Mouse (Mus musculus) liver, embryonic 15.5 days (tissue): Measurements from ENCODE around the gene Ccl5. TPM values are rescaled to one million over a fixed set of nuclear protein-coding genes. Genes with fewer than 3 reads are reported as not detected.

Source experiments
- ATAC-seq: fragments of 200-750 bp; cut with Nextera tagmentation; 2 replicates; pipeline ENCODE4 v1.8.0; 2017; ENCODE audit warnings: moderate number of reproducible peaks, mild to moderate bottlenecking, moderate library complexity; ENCODE audit not compliant: insufficient read depth
- H3K27ac ChIP-seq: fragments of 300-500 bp; sonication (generic); replicated peaks from 2 replicates; pipeline ENCODE4 v1.5.1; 2015; ENCODE audit warnings: mild to moderate bottlenecking, inconsistent platforms
- H3K27me3 ChIP-seq: fragments of 300-500 bp; sonication (generic); 2 replicates; pipeline ENCODE4 v1.6.1; 2015; ENCODE audit warnings: mild to moderate bottlenecking, inconsistent platforms
- H3K36me3 ChIP-seq: fragments of 300-500 bp; sonication (generic); replicated peaks from 2 replicates; pipeline ENCODE4 v1.6.1; 2015; ENCODE audit warnings: moderate library complexity, mild to moderate bottlenecking, inconsistent platforms
- H3K4me1 ChIP-seq: fragments of 300-500 bp; sonication (generic); replicated peaks from 2 replicates; pipeline ENCODE4 v1.6.1; 2015; ENCODE audit warnings: inconsistent platforms
- H3K4me2 ChIP-seq: fragments of 300-500 bp; sonication (generic); 2 replicates; pipeline ENCODE4 v1.6.1; 2015; ENCODE audit warnings: moderate library complexity, mild to moderate bottlenecking, inconsistent platforms
- H3K4me3 ChIP-seq: fragments of 300-500 bp; sonication (generic); replicated peaks from 2 replicates; pipeline ENCODE4 v1.5.1; 2015; ENCODE audit warnings: mild to moderate bottlenecking, inconsistent platforms
- H3K9ac ChIP-seq: fragments of 300-500 bp; sonication (generic); 2 replicates; pipeline ENCODE4 v1.6.1; 2015; ENCODE audit warnings: moderate library complexity, mild to moderate bottlenecking, inconsistent platforms
- H3K9me3 ChIP-seq: fragments of 300-500 bp; sonication (generic); replicated peaks from 2 replicates; pipeline ENCODE4 v1.6.1; 2016; ENCODE audit warnings: inconsistent platforms
- WGBS: fragments of 180-500 bp; shearing (Covaris S2); methylation state at CpG from one replicate; pipeline ENCODE4 v1.1.7; 2015; ENCODE audit warnings: mixed read lengths; ENCODE audit not compliant: insufficient replicate concordance; 5-methylcytosine and 5-hydroxymethylcytosine counted together
- polyA plus RNA-seq: library from polyadenylated mRNA; unstranded; fragments of >200 nt; fragmentation: Nextera tagmentation; extraction: Ambion mirVana; gene quantifications from 2 replicates; pipeline ENCODE4 v1.2.1, GENCODE M21; 2015

The Ccl5 gene
- 0.53 and 0.93 TPM in 2 replicates for polyA plus RNA-seq

GRCm38 (mm10) chr11:83530360-83530759 is at the start of gene Ccl5:
Ccl5 (minus strand) TSS chr11:83530518.
- no peak within 1 kb of the TSS for H3K4me3 ChIP-seq
- no peaks in the 10 kb centered on the region for H3K36me3 ChIP-seq
- H3K9ac ChIP-seq: no peak within 1 kb of the TSS
- H3K4me2 ChIP-seq: no peak within 1 kb of the TSS
- WGBS: 73% methylated on average over 5 of the region's 5 CpGs
- no peak for ATAC-seq
- no peak within 1 kb of the TSS for H3K27ac ChIP-seq
- no peaks in the 10 kb centered on the region for H3K9me3 ChIP-seq
- no peaks in the 10 kb centered on the region; the same call in 1 of the 2 replicates for H3K4me1 ChIP-seq
- H3K27me3 ChIP-seq: no peaks in the 10 kb centered on the region; the same call in 1 of the 2 replicates

GRCm38 (mm10) chr11:83578999-83579398 is 48.7 kb upstream of the Ccl5 start:
- Histone ChIP-seq H3K27ac (no peak overlapping the region), H3K9me3 (no peaks in the 10 kb centered on the region), H3K9ac (no peak overlapping the region), H3K4me2 (no peak overlapping the region), H3K4me3 (no peak overlapping the region), H3K4me1 (peaks cover 9% of the 10 kb centered on the region; the same call in 1 of the 2 replicates), H3K36me3 (0 out of 2 replicates have a peak, but pooled peaks cover 5% of the 10 kb centered on the region), H3K27me3 (no peaks in the 10 kb centered on the region)
- 37% methylated on average over 3 of the region's 3 CpGs for WGBS
- no peak for ATAC-seq

- no peak within 1 kb of the TSS for H3K9ac ChIP-seq
- H3K36me3 ChIP-seq: 0 out of 2 replicates have a peak, but pooled peaks cover 5% of the 10 kb centered on the region
- H3K4me1 ChIP-seq: peaks cover 9% of the 10 kb centered on the region; the same call in 1 of the 2 replicates
- no peaks in the 10 kb centered on the region for H3K9me3 ChIP-seq
- ATAC-seq: peak; percentile 67; the same call in 1 of the 2 replicates
- H3K27ac ChIP-seq: peak within 1 kb of the TSS; percentile 29
- H3K4me3 ChIP-seq: peak within 1 kb of the TSS; percentile 17
- WGBS: 33% methylated on average over 2 of the region's 2 CpGs
- no peaks in the 10 kb centered on the region for H3K27me3 ChIP-seq
- H3K4me2 ChIP-seq: peak within 1 kb of the TSS; percentile 21
Observed at GRCm38 (mm10) chr11:83578186-83578760, 48.0 kb upstream of the Ccl5 start, which contains the start of gene Ccl9. Ccl9 (minus strand) TSS chr11:83578636.

- no peak for ATAC-seq
- no peak overlapping the region for H3K27ac ChIP-seq
- no peaks in the 10 kb centered on the region for H3K9me3 ChIP-seq
- no peak overlapping the region for H3K9ac ChIP-seq
- H3K4me3 ChIP-seq: peak overlapping the region; percentile 2; the same call in 1 of the 2 replicates
- H3K36me3 ChIP-seq: 0 out of 2 replicates have a peak, but pooled peaks cover 5% of the 10 kb centered on the region
- H3K4me2 ChIP-seq: peak overlapping the region; percentile 8; the same call in 1 of the 2 replicates
- no peaks in the 10 kb centered on the region for H3K27me3 ChIP-seq
- 31% methylated on average over 4 of the region's 4 CpGs for whole genome bisulfite sequencing
- H3K4me1 ChIP-seq: peaks cover 9% of the 10 kb centered on the region; the same call in 1 of the 2 replicates
Observed at GRCm38 (mm10) chr11:83576927-83577555, 46.7 kb upstream of the Ccl5 start.

DNA sequence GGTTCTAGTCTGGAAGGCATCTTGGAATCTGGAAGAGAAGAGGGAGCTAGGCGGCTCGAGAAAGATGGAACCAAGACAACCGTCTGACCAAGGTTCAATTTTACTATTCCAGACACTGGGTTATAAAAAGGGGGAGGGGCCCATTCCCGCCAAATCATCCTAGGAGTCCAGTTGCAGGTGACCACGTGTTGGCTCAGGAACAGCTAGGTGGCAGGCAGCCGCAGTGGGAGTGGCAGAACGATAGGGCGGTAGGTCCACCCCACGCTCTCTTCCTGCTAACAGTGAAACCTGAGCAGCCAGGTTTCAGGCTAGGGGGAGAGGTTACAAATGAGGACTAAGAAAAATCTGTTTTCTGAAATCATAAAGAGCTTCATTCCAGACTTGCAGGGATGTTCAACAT is 42.5 kb upstream of the Ccl5 start:
- Histone ChIP-seq H3K4me1 (peaks cover 13% of the 10 kb centered on the region), H3K4me2 (no peak overlapping the region), H3K4me3 (no peak overlapping the region), H3K36me3 (0 out of 2 replicates have a peak, but pooled peaks cover 5% of the 10 kb centered on the region), H3K9ac (no peak overlapping the region), H3K27ac (no peak overlapping the region), H3K27me3 (no peaks in the 10 kb centered on the region), H3K9me3 (no peaks in the 10 kb centered on the region)
- no peak for ATAC-seq
- whole genome bisulfite sequencing: 52% methylated on average over 9 of the region's 9 CpGs

GRCm38 (mm10) chr11:83572223-83572622 is 41.9 kb upstream of the Ccl5 start:
- no peak for ATAC-seq
- 19% methylated on average over 8 of the region's 8 CpGs for WGBS
- 0 out of 2 replicates have a peak overlapping the region, but pooled peaks have one; percentile 4 for H3K27ac ChIP-seq
- no peaks in the 10 kb centered on the region for H3K9me3 ChIP-seq
- H3K4me1 ChIP-seq: peaks cover 13% of the 10 kb centered on the region
- H3K4me3 ChIP-seq: no peak overlapping the region
- no peaks in the 10 kb centered on the region for H3K27me3 ChIP-seq
- no peak overlapping the region for H3K9ac ChIP-seq
- H3K4me2 ChIP-seq: no peak overlapping the region
- H3K36me3 ChIP-seq: 0 out of 2 replicates have a peak, but pooled peaks cover 5% of the 10 kb centered on the region

GRCm38 (mm10) chr11:83570189-83570588 is 39.9 kb upstream of the Ccl5 start:
- 31% methylated on average over 2 of the region's 2 CpGs for WGBS
- no peak for ATAC-seq

DNA sequence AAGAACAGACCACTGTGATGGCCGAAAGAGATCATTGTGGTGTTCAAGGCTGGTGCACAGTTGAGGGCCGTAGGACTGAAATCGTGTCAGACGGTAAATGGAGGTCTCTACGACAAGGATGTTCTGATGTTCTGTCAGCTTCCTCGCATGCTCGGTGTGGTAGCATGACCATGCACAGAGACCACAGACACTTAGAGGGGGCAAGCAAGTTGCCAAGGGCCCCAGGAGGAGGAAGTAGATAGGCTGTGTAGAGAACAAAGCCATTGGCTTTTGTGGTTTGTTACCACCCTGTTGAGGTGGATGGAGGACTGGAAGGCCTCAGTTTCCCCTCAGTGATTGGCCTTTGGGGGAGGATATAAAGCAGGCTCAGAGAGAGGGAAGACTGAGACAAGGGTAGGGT is 38.9 kb upstream of the Ccl5 start:
- no peak overlapping the region for H3K27ac ChIP-seq

More at GRCm38 (mm10) chr11:83570189-83570588, 39.9 kb upstream of the Ccl5 start:
- H3K36me3 ChIP-seq: no peaks in the 10 kb centered on the region
- no peak overlapping the region for H3K4me3 ChIP-seq
- no peaks in the 10 kb centered on the region for H3K9me3 ChIP-seq
- H3K4me1 ChIP-seq: peaks cover 8% of the 10 kb centered on the region
- peak overlapping the region; percentile 41; the same call in 1 of the 2 replicates for H3K27ac ChIP-seq
- no peaks in the 10 kb centered on the region for H3K27me3 ChIP-seq
- no peak overlapping the region for H3K9ac ChIP-seq
- no peak overlapping the region for H3K4me2 ChIP-seq

DNA sequence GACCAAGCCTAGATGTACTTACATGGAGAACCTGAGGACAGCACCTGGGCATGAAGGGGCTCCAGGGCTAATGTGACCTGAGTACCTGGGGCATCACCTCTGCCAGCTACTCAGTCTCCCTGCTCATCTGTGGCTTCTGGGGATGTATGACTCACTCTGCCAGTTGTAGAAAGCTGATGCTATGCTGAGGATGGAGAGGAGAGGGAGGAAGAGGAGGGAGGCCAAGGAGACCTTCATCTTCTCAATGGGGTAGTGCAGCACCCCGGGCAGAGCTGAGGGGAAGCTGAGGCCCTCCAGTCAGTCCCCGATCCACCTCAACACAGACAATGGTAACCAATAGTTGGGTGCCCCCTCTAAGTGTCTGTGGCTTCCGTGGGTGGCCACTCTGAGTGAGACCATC is 38.5 kb upstream of the Ccl5 start:
- 29% methylated on average over 3 of the region's 3 CpGs for WGBS
- H3K4me1 ChIP-seq: peaks cover 8% of the 10 kb centered on the region
- H3K4me2 ChIP-seq: no peak overlapping the region
- H3K4me3 ChIP-seq: no peak overlapping the region
- H3K27ac ChIP-seq: no peak overlapping the region
- no peaks in the 10 kb centered on the region for H3K36me3 ChIP-seq
- H3K27me3 ChIP-seq: no peaks in the 10 kb centered on the region
- H3K9me3 ChIP-seq: no peaks in the 10 kb centered on the region
- no peak for ATAC-seq
- no peak overlapping the region for H3K9ac ChIP-seq

More for the DNA sequence above, 38.9 kb upstream of the Ccl5 start:
- H3K4me2 ChIP-seq: no peak overlapping the region
- peaks cover 8% of the 10 kb centered on the region for H3K4me1 ChIP-seq
- H3K4me3 ChIP-seq: no peak overlapping the region
- no peaks in the 10 kb centered on the region for H3K27me3 ChIP-seq
- H3K9ac ChIP-seq: no peak overlapping the region
- ATAC-seq: no peak
- no peaks in the 10 kb centered on the region for H3K36me3 ChIP-seq
- H3K9me3 ChIP-seq: no peaks in the 10 kb centered on the region
- 17% methylated on average over 7 of the region's 7 CpGs for WGBS

GRCm38 (mm10) chr11:83568061-83568460 is 37.7 kb upstream of the Ccl5 start:
- Histone ChIP-seq H3K9ac (no peak overlapping the region), H3K4me3 (no peak overlapping the region), H3K4me2 (no peak overlapping the region), H3K36me3 (no peaks in the 10 kb centered on the region), H3K27ac (no peak overlapping the region), H3K4me1 (peaks cover 8% of the 10 kb centered on the region), H3K27me3 (no peaks in the 10 kb centered on the region), H3K9me3 (no peaks in the 10 kb centered on the region)
- no peak for ATAC-seq
- 71% methylated on average over 9 of the region's 9 CpGs for WGBS

DNA sequence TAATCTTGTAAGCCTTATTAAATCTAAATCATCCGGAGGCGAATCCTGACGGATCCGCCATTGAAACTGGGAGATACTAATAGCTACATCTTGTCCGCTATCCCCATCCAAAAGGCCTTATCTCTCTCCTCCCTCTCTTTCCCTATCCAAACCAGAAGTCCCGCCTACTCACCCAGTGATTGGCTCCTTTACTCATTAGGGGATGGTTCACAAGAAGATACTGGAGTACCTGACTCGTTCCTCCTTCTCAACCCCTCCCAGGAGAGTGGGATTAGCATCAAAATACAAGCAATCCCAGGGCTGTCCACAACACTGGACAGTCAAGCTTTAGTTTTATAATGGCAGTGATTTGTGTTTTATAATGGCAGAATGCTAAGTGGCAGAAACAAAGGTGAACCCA is 37.0 kb upstream of the Ccl5 start:
- Histone ChIP-seq H3K27me3 (no peaks in the 10 kb centered on the region), H3K4me2 (no peak overlapping the region), H3K9me3 (no peaks in the 10 kb centered on the region), H3K9ac (no peak overlapping the region), H3K27ac (no peak overlapping the region), H3K4me1 (peaks cover 8% of the 10 kb centered on the region), H3K4me3 (no peak overlapping the region), H3K36me3 (no peaks in the 10 kb centered on the region)
- no peak for ATAC-seq
- WGBS: 62% methylated on average over 7 of the region's 7 CpGs
